Mouse (Mus musculus) heart, adult 2 months (tissue): ENCODE results near the gene Gm15737.

ENCODE experiments used
- CTCF ChIP-seq: fragments of 200-600 bp; IDR thresholded peaks from 2 replicates; pipeline ENCODE4 v1.8.1; 2022; ENCODE audit warnings: antibody characterized with exemption, mild to moderate bottlenecking, moderate library complexity
- EP300 ChIP-seq: fragments of 200-500 bp; IDR thresholded peaks from 2 replicates; pipeline ENCODE4 v1.6.1; 2011; ENCODE audit warnings: low read depth, low read length, control low read depth; ENCODE audit not compliant: insufficient read depth
- POLR2A ChIP-seq: fragments of 200-500 bp; IDR thresholded peaks from 2 replicates; pipeline ENCODE4 v1.6.1; 2011; ENCODE audit warnings: mild to moderate bottlenecking, low read depth, low read length, control low read depth; ENCODE audit not compliant: insufficient read depth

GRCm38 (mm10) chr6:92821606-92822005 is 47.6 kb upstream of the Gm15737 start:
- TF ChIP-seq EP300 (no peak), CTCF (no peak), POLR2A (no peak)
